Mouse (Mus musculus) cerebellum, adult 2 months (tissue): ENCODE measurements around the gene BC051142.

Source experiments
- CTCF ChIP-seq: fragments of 200-500 bp; IDR thresholded peaks from 2 replicates; pipeline ENCODE4 v1.5.1; 2011; ENCODE audit warnings: low read depth, mild to moderate bottlenecking, control low read depth, low read length, moderate library complexity, borderline replicate concordance; ENCODE audit not compliant: insufficient read depth
- POLR2A ChIP-seq: fragments of 200-500 bp; IDR thresholded peaks from 2 replicates; pipeline ENCODE4 v1.6.1; 2011; ENCODE audit warnings: low read length, control low read depth, borderline replicate concordance; ENCODE audit not compliant: insufficient read depth

GRCm38 (mm10) chr17:34420014-34420413 is 21.4 kb downstream of the BC051142 start:
- TF ChIP-seq CTCF (no peak), POLR2A (no peak)
